Mouse (Mus musculus) kidney, adult 2 months (tissue): ENCODE measurements around the gene Slc22a7. TPM values are rescaled to one million over a fixed set of nuclear protein-coding genes. Genes with fewer than 3 reads are reported as not detected.
A peak's percentile ranks its signal among the peaks of the same experiment; 100 is the strongest.

ENCODE experiments used
- DNase-seq: peaks from one replicate; pipeline ENCODE4 v3.0.0; 2021
- H3K27ac ChIP-seq: fragments of 200-500 bp; 2 replicates; pipeline ENCODE4 v1.5.1; 2012; ENCODE audit warnings: low read depth, low read length, control low read depth, inconsistent platforms; ENCODE audit not compliant: insufficient read depth
- H3K27me3 ChIP-seq: fragments of 200-500 bp; replicated peaks from 2 replicates; pipeline ENCODE4 v1.6.1; 2012; ENCODE audit warnings: mild to moderate bottlenecking, moderate library complexity, low read length, inconsistent platforms; ENCODE audit not compliant: control insufficient read depth, insufficient read depth
- H3K36me3 ChIP-seq: fragments of 200-500 bp; 2 replicates; pipeline ENCODE4 v1.6.1; 2012; ENCODE audit warnings: mild to moderate bottlenecking, moderate library complexity, low read length, inconsistent platforms; ENCODE audit not compliant: control insufficient read depth, insufficient read depth
- H3K4me1 ChIP-seq: fragments of 200-500 bp; 2 replicates; pipeline ENCODE4 v1.6.1; 2011; ENCODE audit warnings: low read length; ENCODE audit not compliant: control insufficient read depth, insufficient read depth
- H3K4me3 ChIP-seq: fragments of 200-500 bp; 2 replicates; pipeline ENCODE4 v1.5.1; 2011; ENCODE audit warnings: mild to moderate bottlenecking, low read depth, low read length, control low read depth; ENCODE audit not compliant: insufficient read depth
- CTCF ChIP-seq: fragments of 200-500 bp; conservative IDR thresholded peaks from 2 replicates; pipeline ENCODE4 v1.5.1; 2011; ENCODE audit warnings: low read depth, mild to moderate bottlenecking, control low read depth, low read length, moderate library complexity, mixed read lengths; ENCODE audit not compliant: insufficient read depth, insufficient read length
- POLR2A ChIP-seq: fragments of 200-500 bp; IDR thresholded peaks from one replicate; pipeline ENCODE4 v1.6.1; 2011; ENCODE audit warnings: low read depth, low read length, control low read depth
- WGBS: fragments of 180-500 bp; shearing (Covaris S2); methylation state at CpG from one replicate; pipeline ENCODE4 v1.1.7; 2018; 5-methylcytosine and 5-hydroxymethylcytosine counted together
- polyA plus RNA-seq: library from polyadenylated mRNA; depleted of rRNA; stranded (reverse); fragments of >200 nt; gene quantifications from 2 replicates; pipeline ENCODE4 v1.2.3, GENCODE M21; 2012

Gene Slc22a7
- polyA plus RNA-seq, 1 experiment = 164 TPM

GRCm38 (mm10) chr17:46439176-46439575 is 919 bp upstream of the Slc22a7 start:
- DNase-seq = peak; percentile 69
- no peaks in the 10 kb centered on the region for H3K4me1 ChIP-seq
- H3K27ac ChIP-seq = no peak overlapping the region
- H3K36me3 ChIP-seq = no peaks in the 10 kb centered on the region
- WGBS = 88% methylated on average over 10 of the region's 10 CpGs
- H3K4me3 ChIP-seq = no peak overlapping the region
- no peaks in the 10 kb centered on the region for H3K27me3 ChIP-seq
- TF ChIP-seq POLR2A (no peak), CTCF (no peak)

- Histone ChIP-seq H3K27ac (no peak overlapping the region), H3K27me3 (no peaks in the 10 kb centered on the region)
These were observed 1.4 kb downstream of the Slc22a7 start for GRCm38 (mm10) chr17:46436672-46437366.

GRCm38 (mm10) chr17:46433627-46434026 is 4.6 kb downstream of the Slc22a7 start:
- Histone ChIP-seq H3K27me3 (no peaks in the 10 kb centered on the region), H3K36me3 (no peaks in the 10 kb centered on the region), H3K27ac (no peak overlapping the region), H3K4me1 (no peaks in the 10 kb centered on the region), H3K4me3 (no peak overlapping the region)
- 4% methylated on average over 17 of the region's 17 CpGs for WGBS
- DNase-seq = peak; percentile 78
- TF ChIP-seq CTCF (0 out of 2 replicates have a peak, but pooled peaks have one; percentile 1), POLR2A (peak; percentile 18)

More at GRCm38 (mm10) chr17:46436672-46437366, 1.4 kb downstream of the Slc22a7 start:
- Histone ChIP-seq H3K4me1 (no peaks in the 10 kb centered on the region), H3K4me3 (no peak overlapping the region; the same call in 1 of the 2 replicates), H3K36me3 (no peaks in the 10 kb centered on the region)
- peak; percentile 58 for DNase-seq
- 23% methylated on average over 23 of the region's 23 CpGs for WGBS
- TF ChIP-seq CTCF = peak; percentile 78
- TF ChIP-seq POLR2A = no peak

GRCm38 (mm10) chr17:46428761-46429414 is 9.4 kb downstream of the Slc22a7 start, which contains the start of gene Crip3:
Gene Crip3, plus strand, starts transcription at chr17:46428926.
- TF ChIP-seq CTCF (no peak), POLR2A (no peak)
- H3K27me3 ChIP-seq = no peaks in the 10 kb centered on the region
- no peak within 1 kb of the TSS for H3K27ac ChIP-seq
- DNase-seq = no peak
- H3K4me3 ChIP-seq = no peak within 1 kb of the TSS
- H3K4me1 ChIP-seq = no peaks in the 10 kb centered on the region
- 15% methylated on average over 18 of the region's 18 CpGs for WGBS
- H3K36me3 ChIP-seq = no peaks in the 10 kb centered on the region

GRCm38 (mm10) chr17:46426496-46426895 is 11.8 kb downstream of the Slc22a7 start:
- no peaks in the 10 kb centered on the region for H3K4me1 ChIP-seq
- no peaks in the 10 kb centered on the region for H3K27me3 ChIP-seq
- no peak for DNase-seq
- TF ChIP-seq CTCF = no peak
- no peak for TF ChIP-seq POLR2A
- H3K4me3 ChIP-seq = no peak overlapping the region
- no peak overlapping the region for H3K27ac ChIP-seq
- no peaks in the 10 kb centered on the region for H3K36me3 ChIP-seq

GRCm38 (mm10) chr17:46419717-46420116 is 18.5 kb downstream of the Slc22a7 start:
- no peak for DNase-seq
- no peaks in the 10 kb centered on the region for H3K4me1 ChIP-seq
- no peaks in the 10 kb centered on the region for H3K27me3 ChIP-seq
- H3K36me3 ChIP-seq = no peaks in the 10 kb centered on the region
- H3K4me3 ChIP-seq = no peak overlapping the region
- TF ChIP-seq CTCF (no peak), POLR2A (no peak)
- H3K27ac ChIP-seq = no peak overlapping the region

- peak; percentile 28 for DNase-seq
- TF ChIP-seq CTCF = no peak
- no peak for TF ChIP-seq POLR2A
- H3K27me3 ChIP-seq = no peaks in the 10 kb centered on the region
- no peaks in the 10 kb centered on the region; the same call in none of the 2 replicates for H3K36me3 ChIP-seq
- 62% methylated on average over 5 of the region's 5 CpGs for WGBS
- no peaks in the 10 kb centered on the region for H3K4me1 ChIP-seq
- no peak overlapping the region for H3K27ac ChIP-seq
- H3K4me3 ChIP-seq = no peak overlapping the region
These were observed 19.6 kb downstream of the Slc22a7 start for GRCm38 (mm10) chr17:46418628-46419027.
